ENCODE assay signal across 34 mouse cellular contexts in genomic region chr7:123404198-123404597, GRCm38 (mm10). TPM values are rescaled to one million over a fixed set of nuclear protein-coding genes. Genes with fewer than 3 reads are reported as not detected.
A peak's percentile ranks its signal among the peaks of the same experiment; 100 is the strongest.
DNase-seq lines count a peak whose midpoint lies in the region; ATAC-seq lines count a peak whose summit lies in the region.
"Had no signal": no experiment of that assay in that cellular context is flagged by ENCODE, and none has a peak within 500 bp of the region (broad histone marks: within the 10 kb centered on the region; RNA-seq: fewer than 3 reads in every experiment).

No protein-coding gene starts in this region.

- DNase-seq in heart, postnatal 36 days = no peak
- peak; percentile 90 for DNase-seq in brain, adult 2 months (ENCODE audit: low read depth, low spot score)
- DNase-seq in cerebellum, adult 8-10 months = peak; percentile 53
- DNase-seq in cerebellum, postnatal 36 days = peak; percentile 56 to 64
- DNase-seq in embryo, embryonic 10 days (ENCODE audit: low spot score) = no peak
- no peak for DNase-seq in embryo, embryonic 9.5 days (ENCODE audit: extremely low spot score)
- DNase-seq: adrenal gland, postnatal 14 days; gastrocnemius, postnatal 25 days; heart, adult 18-20 months; heart, postnatal 14 days; kidney, adult 8-10 months; kidney, postnatal 4 days; liver, postnatal 0 days; lung, postnatal 4 days; right cerebral cortex, postnatal 4 days; thymus, adult 18-20 months; thymus, postnatal 25 days had no signal

- intact Hi-C loops in heart, postnatal 36 days (cut with DNase I) = no loop called here

- ATAC-seq in heart, embryonic 11.5 days (replicated peaks; ENCODE audit: insufficient number of reproducible peaks, low FRiP score, low TSS enrichment) = no peak
- no peak for ATAC-seq in intestine, embryonic 16.5 days
- ATAC-seq: forebrain, embryonic 14.5 days; hindbrain, embryonic 16.5 days; liver, postnatal 0 days; lung, postnatal 0 days; Patski had no signal

- no peak overlapping the region for H3K9ac ChIP-seq in heart, embryonic 11.5 days (ENCODE audit: low read depth, low read length)
- H3K9ac ChIP-seq in intestine, embryonic 16.5 days (ENCODE audit: low read depth, low read length) = no peak overlapping the region
- H3K9ac ChIP-seq: embryonic facial prominence, embryonic 12.5 days; limb, embryonic 13.5 days; liver, embryonic 12.5 days; midbrain, embryonic 12.5 days; neural tube, embryonic 13.5 days had no signal

- no peaks in the 10 kb centered on the region for H3K27me3 ChIP-seq in heart, embryonic 11.5 days (ENCODE audit: control insufficient read depth, insufficient read depth, low read length)
- H3K27me3 ChIP-seq in intestine, embryonic 16.5 days (replicated peaks; ENCODE audit: control insufficient read depth, insufficient read depth, low read length) = no peaks in the 10 kb centered on the region
- H3K27me3 ChIP-seq: embryonic facial prominence, embryonic 12.5 days; limb, embryonic 13.5 days; liver, embryonic 12.5 days; megakaryocyte, embryonic 14.5 days; midbrain, embryonic 12.5 days; neural tube, embryonic 13.5 days; Patski had no signal

- H3K4me1 ChIP-seq in heart, embryonic 11.5 days (ENCODE audit: control insufficient read depth, insufficient read depth, low read length) = peaks cover 10% of the 10 kb centered on the region
- H3K4me1 ChIP-seq in intestine, embryonic 16.5 days (ENCODE audit: control insufficient read depth, insufficient read depth, low read length) = no peaks in the 10 kb centered on the region
- H3K4me1 ChIP-seq: embryonic facial prominence, embryonic 12.5 days; limb, embryonic 13.5 days; midbrain, embryonic 12.5 days; neural tube, embryonic 13.5 days had no signal

- H3K4me2 ChIP-seq in heart, embryonic 11.5 days = no peak overlapping the region
- no peak overlapping the region for H3K4me2 ChIP-seq in intestine, embryonic 16.5 days (ENCODE audit: low read depth, low read length)
- H3K4me2 ChIP-seq: embryonic facial prominence, embryonic 12.5 days; limb, embryonic 13.5 days; liver, embryonic 12.5 days; midbrain, embryonic 12.5 days; neural tube, embryonic 13.5 days had no signal

- H3K36me3 ChIP-seq in heart, embryonic 11.5 days (ENCODE audit: control insufficient read depth, insufficient read depth, low read length) = peaks cover 7% of the 10 kb centered on the region; the same call in 1 of the 2 replicates
- H3K36me3 ChIP-seq in intestine, embryonic 16.5 days (ENCODE audit: control insufficient read depth, insufficient read depth, low read length) = no peaks in the 10 kb centered on the region

- no peak overlapping the region for H3K4me3 ChIP-seq in heart, embryonic 11.5 days (ENCODE audit: low read depth, low read length)
- H3K4me3 ChIP-seq in intestine, embryonic 16.5 days (ENCODE audit: low read length) = no peak overlapping the region
- H3K4me3 ChIP-seq: embryonic facial prominence, embryonic 12.5 days; left cerebral cortex, adult 2 months; limb, embryonic 13.5 days; liver, embryonic 12.5 days; midbrain, embryonic 12.5 days; neural tube, embryonic 13.5 days had no signal

- 87% methylated on average over 6 of the region's 6 CpGs for WGBS in heart, embryonic 11.5 days (ENCODE audit: insufficient replicate concordance)
- 96% methylated on average over 6 of the region's 6 CpGs for WGBS in intestine, embryonic 16.5 days

- H3K9me3 ChIP-seq in heart, embryonic 11.5 days (replicated peaks; ENCODE audit: control insufficient read depth, low read length) = no peaks in the 10 kb centered on the region
- no peaks in the 10 kb centered on the region for H3K9me3 ChIP-seq in intestine, embryonic 16.5 days (ENCODE audit: control insufficient read depth, low read length)
- H3K9me3 ChIP-seq: embryonic facial prominence, embryonic 12.5 days; limb, embryonic 13.5 days; liver, embryonic 12.5 days; megakaryocyte, embryonic 14.5 days; midbrain, embryonic 12.5 days; neural tube, embryonic 13.5 days had no signal

- 0 out of 2 replicates have a peak overlapping the region, but pooled peaks have one; percentile 16 for H3K27ac ChIP-seq in heart, embryonic 11.5 days (ENCODE audit: low read depth, low read length)
- H3K27ac ChIP-seq in intestine, embryonic 16.5 days (ENCODE audit: low read length) = no peak overlapping the region
- H3K27ac ChIP-seq: embryonic facial prominence, embryonic 12.5 days; kidney, postnatal 0 days; left cerebral cortex, adult 2 months; limb, embryonic 13.5 days; liver, embryonic 12.5 days; midbrain, embryonic 12.5 days; neural tube, embryonic 13.5 days; stomach, postnatal 0 days had no signal

RNA-seq across cellular contexts. Expression of gene Arhgap17, which starts 34.5 kb away (rescaled TPM):
- polyA plus RNA-seq in heart, embryonic 11.5 days (2014; fragmentation: Nextera tagmentation; extraction: Ambion mirVana) = 21.1 and 23.0 TPM in 2 replicates
- 10 to 100 TPM; 18.5 to 20.7 TPM for total RNA-seq in heart, postnatal 36 days (2021)
- polyA plus RNA-seq in intestine, embryonic 16.5 days (2015; fragmentation: Nextera tagmentation; extraction: Ambion mirVana) = 21.8 and 23.6 TPM in 2 replicates

RNA-seq across cellular contexts. Expression of gene Lcmt1, which starts 34.6 kb away (rescaled TPM):
- polyA plus RNA-seq in heart, embryonic 11.5 days (2014; fragmentation: Nextera tagmentation; extraction: Ambion mirVana) = 40.6 and 47.4 TPM in 2 replicates
- total RNA-seq in heart, postnatal 36 days (2021) = 10 to 100 TPM; 19.3 to 24.8 TPM
- polyA plus RNA-seq in intestine, embryonic 16.5 days (2015; fragmentation: Nextera tagmentation; extraction: Ambion mirVana) = 43.1 and 47.0 TPM in 2 replicates

RNA-seq across cellular contexts. Expression of gene Aqp8, which starts 57.9 kb away (rescaled TPM):
- 4.5 and 5.2 TPM in 2 replicates for polyA plus RNA-seq in heart, embryonic 11.5 days (2014; fragmentation: Nextera tagmentation; extraction: Ambion mirVana)
- total RNA-seq in heart, postnatal 36 days (2021) = 1 to 10 TPM; 3.5 to 5.5 TPM
- polyA plus RNA-seq in intestine, embryonic 16.5 days (2015; fragmentation: Nextera tagmentation; extraction: Ambion mirVana) = 33.2 and 42.2 TPM in 2 replicates
- total RNA-seq: gastrocnemius, postnatal 25 days; left cerebral cortex, adult 2 months; left cerebral cortex, postnatal 36 days had no signal
- polyA plus RNA-seq: brain, embryonic 14.5 days; forebrain, embryonic 14.5 days; hindbrain, embryonic 16.5 days; limb, embryonic 13.5 days; lung, postnatal 0 days; neural tube, embryonic 13.5 days; Patski had no signal

Comparison
In these comparisons a context has a peak if more than half of its experiments do, and no peak if none do; other contexts are left out.
1. DNase-seq: peak in brain, adult 2 months (single experiment), cerebellum, adult 8-10 months (single experiment) and cerebellum, postnatal 36 days (2 of 2); none in heart, postnatal 36 days (0 of 2), embryo, embryonic 10 days (single experiment) and embryo, embryonic 9.5 days (single experiment).